Mouse (Mus musculus): ENCODE results near the gene Gm21861.
"Not testable (repeated sequence)": the region's sequence is repeated elsewhere in the genome, so short reads cannot be mapped to it uniquely, and the experiment has no call there.

The Gm21861 gene

GRCm38 (mm10) chrY:58814497-58814896 is at the start of gene Gm21861:
Gm21861 (minus strand) TSS chrY:58814597.
- DNase-seq (ENCODE audit: low spot score in 2 of 2): not testable (repeated sequence)
